Mouse (Mus musculus) embryonic facial prominence, embryonic 13.5 days (tissue): ENCODE measurements at regions not wholly inside any gene's neighbourhood (a gene's known extent, or its start where the extent isn't known, plus 50 kb on each side); places are given as distances from the start of the nearest gene placed in this dataset.

Experiments
- ATAC-seq: fragments of 200-750 bp; cut with Nextera tagmentation; 2 replicates; pipeline ENCODE4 v1.8.0; 2017; ENCODE audit warnings: low read depth; ENCODE audit not compliant: insufficient number of reproducible peaks, insufficient read depth, low FRiP score, low TSS enrichment
- H3K27ac ChIP-seq: fragments of 300-500 bp; sonication (generic); 2 replicates; pipeline ENCODE4 v1.5.1; 2015; ENCODE audit warnings: moderate library complexity, mild to moderate bottlenecking, inconsistent platforms
- H3K27me3 ChIP-seq: fragments of 300-500 bp; sonication (generic); 2 replicates; pipeline ENCODE4 v1.6.1; 2015; ENCODE audit warnings: mild to moderate bottlenecking, inconsistent platforms
- H3K36me3 ChIP-seq: fragments of 300-500 bp; sonication (generic); 2 replicates; pipeline ENCODE4 v1.6.1; 2015; ENCODE audit warnings: mild to moderate bottlenecking, inconsistent platforms
- H3K4me1 ChIP-seq: fragments of 300-500 bp; sonication (generic); 2 replicates; pipeline ENCODE4 v1.6.1; 2015; ENCODE audit warnings: inconsistent platforms
- H3K4me2 ChIP-seq: fragments of 300-500 bp; sonication (generic); 2 replicates; pipeline ENCODE4 v1.6.1; 2015; ENCODE audit warnings: moderate library complexity, mild to moderate bottlenecking, inconsistent platforms
- H3K4me3 ChIP-seq: fragments of 300-500 bp; sonication (generic); 2 replicates; pipeline ENCODE4 v1.5.1; 2015; ENCODE audit warnings: mild to moderate bottlenecking, inconsistent platforms
- H3K9ac ChIP-seq: fragments of 300-500 bp; sonication (generic); 2 replicates; pipeline ENCODE4 v1.6.1; 2015; ENCODE audit warnings: mild to moderate bottlenecking, inconsistent platforms
- H3K9me3 ChIP-seq: fragments of 300-500 bp; sonication (generic); 2 replicates; pipeline ENCODE4 v1.6.1; 2016; ENCODE audit warnings: inconsistent platforms
- WGBS: fragments of 180-500 bp; shearing (Covaris S2); methylation state at CpG from one replicate; pipeline ENCODE4 v1.1.7; 2015; ENCODE audit warnings: mixed read lengths; 5-methylcytosine and 5-hydroxymethylcytosine counted together

- Histone ChIP-seq H3K4me3 (no peak overlapping the region), H3K36me3 (no peaks in the 10 kb centered on the region), H3K27ac (no peak overlapping the region), H3K27me3 (no peaks in the 10 kb centered on the region), H3K9me3 (no peaks in the 10 kb centered on the region), H3K9ac (no peak overlapping the region), H3K4me1 (no peaks in the 10 kb centered on the region), H3K4me2 (no peak overlapping the region)
- 71% methylated on average over 2 of the region's 2 CpGs for WGBS
- ATAC-seq = no peak
These were observed 90.1 kb upstream of the Ankfn1 start for GRCm38 (mm10) chr11:89867575-89867974.

GRCm38 (mm10) chr11:89856184-89856769 is 78.8 kb upstream of the Ankfn1 start:
- H3K4me3 ChIP-seq = no peak overlapping the region
- H3K27ac ChIP-seq = no peak overlapping the region
- no peak for ATAC-seq
- no peaks in the 10 kb centered on the region for H3K27me3 ChIP-seq
- H3K4me2 ChIP-seq = no peak overlapping the region
- H3K36me3 ChIP-seq = no peaks in the 10 kb centered on the region
- WGBS = 41% methylated on average over 9 of the region's 9 CpGs
- H3K9me3 ChIP-seq = no peaks in the 10 kb centered on the region
- H3K4me1 ChIP-seq = 0 out of 2 replicates have a peak, but pooled peaks cover 4% of the 10 kb centered on the region
- H3K9ac ChIP-seq = no peak overlapping the region

DNA sequence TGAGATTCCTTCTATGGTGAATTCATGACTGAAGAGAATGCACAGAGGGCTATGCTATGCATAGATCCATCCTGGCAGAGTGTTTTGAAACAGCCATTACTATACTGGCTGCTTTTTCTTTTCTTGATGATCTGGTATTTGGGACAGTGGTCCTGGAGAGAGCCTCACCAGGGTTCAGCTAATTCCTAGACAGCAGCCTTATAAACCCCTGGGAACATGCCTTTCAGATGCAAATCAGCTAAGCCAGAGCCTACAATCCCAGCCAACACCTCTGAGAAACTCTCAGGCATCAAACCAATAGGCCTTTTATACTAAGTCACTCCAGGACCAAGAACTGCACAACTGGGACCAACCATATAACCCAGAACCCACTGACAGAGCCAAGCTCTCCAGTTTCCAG is 64.4 kb upstream of the Ankfn1 start:
- Histone ChIP-seq H3K9ac (no peak overlapping the region), H3K36me3 (no peaks in the 10 kb centered on the region), H3K27ac (no peak overlapping the region), H3K27me3 (no peaks in the 10 kb centered on the region), H3K4me1 (peaks cover 8% of the 10 kb centered on the region; the same call in 1 of the 2 replicates), H3K9me3 (no peaks in the 10 kb centered on the region), H3K4me3 (no peak overlapping the region), H3K4me2 (no peak overlapping the region)
- ATAC-seq = no peak

DNA sequence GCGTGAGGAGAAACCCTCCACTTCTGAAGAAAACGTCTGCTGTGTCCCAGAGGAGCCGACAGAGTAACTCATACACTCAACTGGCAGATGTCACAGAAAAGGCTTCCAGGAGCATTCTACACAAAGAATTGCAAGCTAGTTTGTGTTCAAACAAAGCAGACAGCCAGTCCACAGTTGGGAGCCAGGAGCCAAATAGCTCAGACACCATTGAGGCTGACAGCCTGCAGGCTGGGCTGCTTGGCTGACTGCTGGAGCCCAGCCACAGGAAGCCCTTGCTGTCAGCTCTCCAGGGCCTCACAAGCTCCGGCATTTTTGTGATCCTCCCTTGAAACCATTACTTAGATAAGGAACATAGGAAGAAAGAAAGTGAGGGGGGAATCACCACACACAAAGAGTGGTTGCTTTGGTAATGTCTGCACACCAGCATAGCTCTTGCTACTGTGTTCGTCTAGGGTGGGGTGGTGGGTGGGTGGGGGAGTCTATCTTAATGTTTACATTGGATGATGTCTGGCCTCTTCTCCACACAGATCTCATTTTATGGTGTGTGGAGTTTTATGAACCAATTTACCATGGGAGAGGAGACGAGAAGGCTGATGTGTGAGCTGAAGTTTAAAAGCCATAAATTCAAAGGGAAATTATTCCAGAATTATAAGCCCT is 62.3 kb upstream of the Ankfn1 start:
- H3K9ac ChIP-seq = no peak overlapping the region
- no peaks in the 10 kb centered on the region for H3K27me3 ChIP-seq
- no peak overlapping the region for H3K4me3 ChIP-seq
- H3K4me2 ChIP-seq = no peak overlapping the region
- ATAC-seq = no peak
- WGBS = 35% methylated on average over 6 of the region's 6 CpGs
- H3K9me3 ChIP-seq = no peaks in the 10 kb centered on the region
- peak overlapping the region; percentile 33; the same call in 1 of the 2 replicates for H3K27ac ChIP-seq
- H3K4me1 ChIP-seq = peaks cover 8% of the 10 kb centered on the region; the same call in 1 of the 2 replicates
- no peaks in the 10 kb centered on the region for H3K36me3 ChIP-seq

GRCm38 (mm10) chr11:89837995-89838394 is 60.5 kb upstream of the Ankfn1 start:
- Histone ChIP-seq H3K4me2 (no peak overlapping the region), H3K27ac (no peak overlapping the region), H3K27me3 (no peaks in the 10 kb centered on the region), H3K4me1 (peaks cover 8% of the 10 kb centered on the region; the same call in 1 of the 2 replicates), H3K4me3 (no peak overlapping the region), H3K9me3 (no peaks in the 10 kb centered on the region), H3K9ac (no peak overlapping the region), H3K36me3 (no peaks in the 10 kb centered on the region)
- 97% methylated on average over 1 of the region's 1 CpGs for WGBS
- ATAC-seq = no peak

- no peaks in the 10 kb centered on the region for H3K36me3 ChIP-seq
- no peak for ATAC-seq
- H3K4me3 ChIP-seq = no peak overlapping the region
- no peaks in the 10 kb centered on the region for H3K9me3 ChIP-seq
- no peak overlapping the region for H3K4me2 ChIP-seq
- no peaks in the 10 kb centered on the region for H3K27me3 ChIP-seq
- peaks cover 8% of the 10 kb centered on the region; the same call in 1 of the 2 replicates for H3K4me1 ChIP-seq
- no peak overlapping the region for H3K9ac ChIP-seq
- WGBS = 88% methylated on average over 4 of the region's 4 CpGs
- H3K27ac ChIP-seq = no peak overlapping the region
These were observed 59.4 kb upstream of the Ankfn1 start for GRCm38 (mm10) chr11:89836897-89837296.

- H3K27me3 ChIP-seq = no peaks in the 10 kb centered on the region
- no peak overlapping the region for H3K27ac ChIP-seq
- no peak overlapping the region for H3K4me3 ChIP-seq
- H3K4me2 ChIP-seq = no peak overlapping the region
- no peak overlapping the region for H3K9ac ChIP-seq
- no peaks in the 10 kb centered on the region for H3K36me3 ChIP-seq
- H3K4me1 ChIP-seq = peaks cover 5% of the 10 kb centered on the region; the same call in 1 of the 2 replicates
- H3K9me3 ChIP-seq = no peaks in the 10 kb centered on the region
- 78% methylated on average over 4 of the region's 4 CpGs for WGBS
- ATAC-seq = no peak
These were observed 56.6 kb upstream of the Ankfn1 start for GRCm38 (mm10) chr11:89834068-89834467.

DNA sequence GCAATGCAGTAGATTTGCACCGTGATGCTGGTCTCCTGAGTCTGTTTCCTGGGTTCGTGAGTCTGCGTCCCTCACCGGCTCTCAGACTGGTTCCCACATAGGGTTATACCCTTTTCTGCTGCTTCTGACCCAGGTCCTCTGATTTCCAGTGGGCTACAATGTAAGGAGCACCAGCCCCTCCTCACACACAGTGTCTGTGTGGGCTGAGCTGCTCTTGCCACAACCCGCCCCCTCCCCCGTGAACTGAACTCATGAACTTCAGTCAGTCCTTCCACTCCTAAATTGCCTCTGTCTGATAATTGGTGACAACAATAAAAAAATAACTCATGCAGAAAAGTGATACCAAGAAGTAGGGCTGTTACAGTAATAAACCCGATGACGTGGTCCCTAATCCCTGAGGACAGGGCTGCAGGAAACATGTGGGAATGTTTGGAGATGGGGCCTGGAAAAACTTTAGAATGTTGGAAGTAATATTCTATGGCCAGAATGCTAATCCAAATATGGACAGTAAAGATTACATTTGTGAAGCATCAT is 54.2 kb upstream of the Ankfn1 start:
- 65% methylated on average over 8 of the region's 8 CpGs for WGBS

More for the DNA sequence above, 54.2 kb upstream of the Ankfn1 start:
- Histone ChIP-seq H3K27ac (no peak overlapping the region), H3K4me1 (peaks cover 5% of the 10 kb centered on the region; the same call in 1 of the 2 replicates), H3K4me3 (no peak overlapping the region), H3K4me2 (no peak overlapping the region), H3K9ac (no peak overlapping the region), H3K36me3 (no peaks in the 10 kb centered on the region), H3K27me3 (no peaks in the 10 kb centered on the region), H3K9me3 (no peaks in the 10 kb centered on the region)
- no peak for ATAC-seq
